In genomic region chr11:77141938-77142337, GRCm38 (mm10) we compare ENCODE assay signal across 14 mouse cellular contexts. TPM values are rescaled to one million over a fixed set of nuclear protein-coding genes. Genes with fewer than 3 reads are reported as not detected.
"Had no signal": no experiment of that assay in that cellular context is flagged by ENCODE, and none has a peak within 500 bp of the region (broad histone marks: within the 10 kb centered on the region; RNA-seq: fewer than 3 reads in every experiment).

No protein-coding gene starts in this region.

- ATAC-seq: intestine, embryonic 16.5 days; midbrain, embryonic 16.5 days had no signal

- H3K4me2 ChIP-seq: limb, embryonic 12.5 days; midbrain, embryonic 12.5 days had no signal

- H3K36me3 ChIP-seq: limb, embryonic 12.5 days; midbrain, embryonic 12.5 days had no signal

- H3K4me1 ChIP-seq: limb, embryonic 12.5 days had no signal

- H3K27ac ChIP-seq: left cerebral cortex, adult 2 months; limb, embryonic 12.5 days; midbrain, embryonic 12.5 days; stomach, postnatal 0 days had no signal

- DNase-seq: kidney, adult 8-10 months; kidney, postnatal 25 days; lung, adult 18-20 months; lung, postnatal 4 days; right cerebral cortex, adult 18-20 months; right cerebral cortex, postnatal 25 days; thymus, postnatal 4 days had no signal

- H3K27me3 ChIP-seq: limb, embryonic 12.5 days; midbrain, embryonic 12.5 days had no signal

- H3K4me3 ChIP-seq: left cerebral cortex, adult 2 months; limb, embryonic 12.5 days; midbrain, embryonic 12.5 days had no signal

- H3K9ac ChIP-seq: limb, embryonic 12.5 days; midbrain, embryonic 12.5 days had no signal

- H3K9me3 ChIP-seq: limb, embryonic 12.5 days; midbrain, embryonic 12.5 days had no signal

RNA-seq across cellular contexts. Expression of gene Efcab5, which starts 46.8 kb away (rescaled TPM):
- polyA plus RNA-seq: liver, adult 2 months had no signal
